Mouse (Mus musculus) mesoderm, embryonic 11.5 days (tissue): Measurements from ENCODE around the gene Gm20831.
"Not testable (repeated sequence)": the region's sequence is repeated elsewhere in the genome, so short reads cannot be mapped to it uniquely, and the experiment has no call there.

Experiments used
- DNase-seq: peaks from one replicate; pipeline ENCODE4 v3.0.0-alpha.2; 2012; ENCODE audit warnings: low read depth, low spot score

Gene Gm20831

DNA sequence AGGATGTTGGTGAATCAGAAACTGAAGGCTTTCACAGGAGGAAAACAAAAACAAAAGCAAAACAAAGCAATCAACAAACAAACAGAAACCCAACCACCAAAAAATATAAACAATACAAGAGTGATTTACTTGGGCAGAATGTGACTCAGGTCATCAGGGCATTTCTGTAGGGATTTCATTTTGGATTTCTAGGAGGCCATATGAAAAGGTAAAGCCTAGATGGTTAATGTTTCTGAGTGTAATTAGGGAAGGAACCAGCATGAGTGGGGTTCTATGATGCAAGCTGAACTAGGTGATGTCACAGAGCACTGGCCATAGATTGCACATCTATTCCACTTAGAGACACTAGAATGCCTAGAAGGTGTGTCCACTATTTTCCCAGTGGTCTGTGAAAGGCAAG is at the start of gene Gm20831, which contains the start of gene Gm20772:
TSS of gene Gm20831 (plus strand) at position 301 of the 400 bp plus-strand sequence.
TSS of gene Gm20772 (plus strand) at position 301 of the 400 bp plus-strand sequence.
- DNase-seq: not testable (repeated sequence)

DNA sequence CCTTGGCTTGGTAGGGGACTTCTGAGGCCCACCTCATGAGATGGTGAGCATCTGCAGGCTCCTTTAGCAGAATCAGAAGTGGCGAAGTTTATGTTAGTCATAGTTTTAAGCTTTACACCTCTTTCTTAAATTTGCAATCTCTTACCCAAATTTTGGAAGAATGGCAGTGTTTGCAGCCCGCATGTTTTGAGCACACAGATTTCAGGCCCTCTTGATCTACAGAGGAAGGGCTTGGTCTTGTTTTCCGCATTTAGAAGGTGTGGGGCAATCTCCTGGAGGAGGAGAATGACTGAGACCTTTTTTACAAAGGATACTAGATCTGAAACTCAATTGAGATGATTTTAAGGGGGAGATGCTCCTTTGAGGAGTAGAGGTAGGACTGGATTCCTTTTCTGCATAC is 28.4 kb upstream of the Gm20831 start, which contains the start of gene Gm21904:
TSS of gene Gm21904 (minus strand) at position 101 of the 400 bp plus-strand sequence.
- not testable (repeated sequence) for DNase-seq

DNA sequence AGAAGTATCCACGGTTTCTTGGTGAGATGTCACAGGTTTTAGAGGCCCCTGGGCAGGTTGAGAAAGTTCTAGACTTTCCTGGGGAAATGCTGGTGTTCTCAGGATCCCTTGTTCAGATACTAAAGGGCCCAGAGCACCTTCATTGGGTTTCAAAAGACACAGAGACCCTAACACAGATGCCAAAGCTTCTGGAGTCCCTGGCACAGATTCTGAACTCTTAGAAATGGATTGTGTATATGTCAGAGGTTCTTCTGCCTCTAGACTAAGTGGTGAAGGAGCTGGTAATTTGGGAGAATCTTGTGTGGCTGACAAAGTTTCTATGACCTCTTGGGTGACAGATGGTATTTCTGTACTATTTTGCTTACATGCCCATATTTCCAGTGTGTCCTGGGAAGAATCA is 62.7 kb downstream of the Gm20831 start, which contains the start of gene Srsy:
TSS of gene Srsy (minus strand) at position 101 of the 400 bp plus-strand sequence.
- not testable (repeated sequence) for DNase-seq
